Mouse (Mus musculus): Measurements from ENCODE around the gene Ndufc1. TPM values are rescaled to one million over a fixed set of nuclear protein-coding genes. Genes with fewer than 3 reads are reported as not detected.
"Not testable (repeated sequence)": the region's sequence is repeated elsewhere in the genome, so short reads cannot be mapped to it uniquely, and the experiment has no call there.

Gene Ndufc1
- polyA plus RNA-seq, 1 experiment from 2014 or later, result 672 TPM

DNA sequence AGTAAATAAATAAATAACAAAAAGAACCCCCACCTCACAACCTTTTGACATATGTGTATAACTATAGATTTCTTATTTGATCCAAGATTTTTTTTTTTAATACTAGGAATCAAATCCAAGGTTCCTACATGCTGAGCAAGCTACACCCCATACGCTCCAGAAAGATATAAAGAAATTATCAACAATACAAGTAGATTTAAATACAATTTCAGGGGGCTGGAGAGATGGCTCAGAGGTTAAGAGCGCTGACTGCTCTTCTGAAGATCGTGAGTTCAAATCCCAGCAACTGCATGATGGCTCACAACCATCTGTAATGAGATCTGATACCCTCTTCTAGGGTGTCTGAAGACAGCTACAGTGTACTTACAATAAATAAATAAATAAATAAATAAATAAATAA lies 15.8 kb downstream of the Ndufc1 start:
- H3K9me3 ChIP-seq (ENCODE audit: control insufficient read depth, low read length); H3K9ac ChIP-seq (ENCODE audit: low read length); H3K4me2 ChIP-seq (ENCODE audit: low read depth, low read length, severe bottlenecking); H3K27ac ChIP-seq (ENCODE audit: low read depth, low read length); H3K4me1 ChIP-seq (replicated peaks; ENCODE audit: control insufficient read depth, insufficient read depth, low read length); DNase-seq (ENCODE audit: low spot score); H3K4me3 ChIP-seq (ENCODE audit: low read depth, low read length); H3K36me3 ChIP-seq (ENCODE audit: control insufficient read depth, insufficient read depth, low read length); ATAC-seq (replicated peaks; ENCODE audit: low FRiP score): not testable (repeated sequence)
- WGBS, result 94% methylated on average over 3 of the region's 3 CpGs
- peaks cover 11% of the 10 kb centered on the region; the same call in 1 of the 2 replicates for H3K27me3 ChIP-seq (ENCODE audit: control insufficient read depth, insufficient read depth, low read length)

DNA sequence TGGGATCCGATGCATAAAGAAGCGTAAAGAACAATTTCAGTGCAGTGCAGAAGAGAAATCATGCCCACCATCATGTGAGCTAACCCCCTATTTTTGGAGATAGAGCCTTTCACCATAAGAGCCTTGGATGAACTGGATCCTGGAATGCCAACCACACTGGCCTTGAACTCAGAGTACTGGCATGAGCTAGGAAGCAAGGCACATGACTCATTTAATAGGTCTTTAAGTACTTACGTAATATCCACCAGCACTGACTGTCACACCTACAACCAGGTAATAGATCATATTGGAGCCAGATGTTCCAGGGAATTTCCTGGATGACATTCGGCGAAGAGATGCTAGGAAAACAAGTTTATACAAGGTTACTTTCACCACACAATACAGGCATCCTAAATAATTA lies 17.2 kb downstream of the Ndufc1 start:
- Histone ChIP-seq H3K4me3 (ENCODE audit: low read depth, low read length) (no peak overlapping the region), H3K27me3 (ENCODE audit: control insufficient read depth, insufficient read depth, low read length) (peaks cover 11% of the 10 kb centered on the region; the same call in 1 of the 2 replicates), H3K4me2 (ENCODE audit: low read depth, low read length, severe bottlenecking) (no peak overlapping the region), H3K9ac (ENCODE audit: low read length) (no peak overlapping the region), H3K9me3 (ENCODE audit: control insufficient read depth, low read length) (no peaks in the 10 kb centered on the region), H3K27ac (ENCODE audit: low read depth, low read length) (no peak overlapping the region), H3K36me3 (ENCODE audit: control insufficient read depth, insufficient read depth, low read length) (no peaks in the 10 kb centered on the region), H3K4me1 (replicated peaks; ENCODE audit: control insufficient read depth, insufficient read depth, low read length) (peaks cover 7% of the 10 kb centered on the region; the same call in 1 of the 2 replicates)
- ATAC-seq (replicated peaks; ENCODE audit: low FRiP score) (no peak), DNase-seq (ENCODE audit: low spot score) (no peak)
- 96% methylated on average over 5 of the region's 5 CpGs for WGBS

GRCm38 (mm10) chr3:51391095-51391494 lies 17.7 kb downstream of the Ndufc1 start:
- Histone ChIP-seq H3K4me2 (ENCODE audit: low read depth, low read length, severe bottlenecking) (no peak overlapping the region), H3K27me3 (ENCODE audit: control insufficient read depth, insufficient read depth, low read length) (peaks cover 9% of the 10 kb centered on the region; the same call in 1 of the 2 replicates), H3K4me1 (replicated peaks; ENCODE audit: control insufficient read depth, insufficient read depth, low read length) (peaks cover 7% of the 10 kb centered on the region; the same call in 1 of the 2 replicates), H3K9ac (ENCODE audit: low read length) (no peak overlapping the region), H3K4me3 (ENCODE audit: low read depth, low read length) (no peak overlapping the region), H3K36me3 (ENCODE audit: control insufficient read depth, insufficient read depth, low read length) (no peaks in the 10 kb centered on the region), H3K27ac (ENCODE audit: low read depth, low read length) (no peak overlapping the region), H3K9me3 (ENCODE audit: control insufficient read depth, low read length) (no peaks in the 10 kb centered on the region)
- ATAC-seq (replicated peaks; ENCODE audit: low FRiP score) (no peak), DNase-seq (ENCODE audit: low spot score) (no peak)
- 87% methylated on average over 5 of the region's 5 CpGs for WGBS

- peak overlapping the region; percentile 24; the same call in 1 of the 2 replicates for H3K4me2 ChIP-seq (ENCODE audit: low read depth, low read length, severe bottlenecking)
- H3K9me3 ChIP-seq (ENCODE audit: control insufficient read depth, low read length), result no peaks in the 10 kb centered on the region
- no peaks in the 10 kb centered on the region for H3K27me3 ChIP-seq (ENCODE audit: control insufficient read depth, insufficient read depth, low read length)
- H3K4me1 ChIP-seq (replicated peaks; ENCODE audit: control insufficient read depth, insufficient read depth, low read length), result peaks cover 5% of the 10 kb centered on the region; the same call in 1 of the 2 replicates
- no peak overlapping the region; the same call in 1 of the 2 replicates for H3K4me3 ChIP-seq (ENCODE audit: low read depth, low read length)
- 8% methylated on average over 13 of the region's 13 CpGs for WGBS
- no peak overlapping the region for H3K27ac ChIP-seq (ENCODE audit: low read depth, low read length)
- ATAC-seq (replicated peaks; ENCODE audit: low FRiP score) (no peak), DNase-seq (ENCODE audit: low spot score) (peak; percentile 58)
- H3K36me3 ChIP-seq (ENCODE audit: control insufficient read depth, insufficient read depth, low read length), result no peaks in the 10 kb centered on the region
- 0 out of 2 replicates have a peak overlapping the region, but pooled peaks have one; percentile 21 for H3K9ac ChIP-seq (ENCODE audit: low read length)
Measured at GRCm38 (mm10) chr3:51388904-51389303, 19.9 kb downstream of the Ndufc1 start.

GRCm38 (mm10) chr3:51387868-51388381 lies 20.9 kb downstream of the Ndufc1 start:
- Histone ChIP-seq H3K4me2 (ENCODE audit: low read depth, low read length, severe bottlenecking) (no peak overlapping the region), H3K27me3 (ENCODE audit: control insufficient read depth, insufficient read depth, low read length) (no peaks in the 10 kb centered on the region), H3K4me3 (ENCODE audit: low read depth, low read length) (no peak overlapping the region), H3K9me3 (ENCODE audit: control insufficient read depth, low read length) (no peaks in the 10 kb centered on the region), H3K36me3 (ENCODE audit: control insufficient read depth, insufficient read depth, low read length) (no peaks in the 10 kb centered on the region), H3K9ac (ENCODE audit: low read length) (no peak overlapping the region), H3K27ac (ENCODE audit: low read depth, low read length) (no peak overlapping the region), H3K4me1 (replicated peaks; ENCODE audit: control insufficient read depth, insufficient read depth, low read length) (peaks cover 5% of the 10 kb centered on the region; the same call in 1 of the 2 replicates)
- DNase-seq (ENCODE audit: low spot score), result no peak
- ATAC-seq (replicated peaks; ENCODE audit: low FRiP score), result no peak
- 49% methylated on average over 8 of the region's 8 CpGs for WGBS

DNA sequence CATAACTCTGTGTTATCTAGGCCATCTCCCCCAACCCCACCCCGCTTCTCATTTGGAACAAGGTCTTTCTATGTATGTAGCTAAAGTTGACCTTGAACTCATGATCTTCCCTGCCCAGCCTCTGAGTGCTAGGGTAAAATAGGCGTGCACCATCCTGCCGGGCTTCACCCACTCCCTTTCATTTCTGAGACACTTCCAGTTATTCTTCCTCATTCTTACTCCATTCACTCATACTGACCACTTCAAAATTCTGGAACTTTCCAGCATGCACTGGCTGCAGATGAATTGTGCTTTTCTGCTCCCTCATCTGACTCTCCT lies 21.7 kb downstream of the Ndufc1 start:
- 83% methylated on average over 3 of the region's 3 CpGs for WGBS
- no peaks in the 10 kb centered on the region for H3K27me3 ChIP-seq (ENCODE audit: control insufficient read depth, insufficient read depth, low read length)
- DNase-seq (ENCODE audit: low spot score) (no peak), ATAC-seq (replicated peaks; ENCODE audit: low FRiP score) (no peak)
- peaks cover 5% of the 10 kb centered on the region; the same call in 1 of the 2 replicates for H3K4me1 ChIP-seq (replicated peaks; ENCODE audit: control insufficient read depth, insufficient read depth, low read length)
- no peak overlapping the region for H3K9ac ChIP-seq (ENCODE audit: low read length)
- no peak overlapping the region for H3K4me2 ChIP-seq (ENCODE audit: low read depth, low read length, severe bottlenecking)
- H3K9me3 ChIP-seq (ENCODE audit: control insufficient read depth, low read length), result no peaks in the 10 kb centered on the region
- no peak overlapping the region for H3K27ac ChIP-seq (ENCODE audit: low read depth, low read length)
- no peak overlapping the region for H3K4me3 ChIP-seq (ENCODE audit: low read depth, low read length)
- H3K36me3 ChIP-seq (ENCODE audit: control insufficient read depth, insufficient read depth, low read length), result no peaks in the 10 kb centered on the region

DNA sequence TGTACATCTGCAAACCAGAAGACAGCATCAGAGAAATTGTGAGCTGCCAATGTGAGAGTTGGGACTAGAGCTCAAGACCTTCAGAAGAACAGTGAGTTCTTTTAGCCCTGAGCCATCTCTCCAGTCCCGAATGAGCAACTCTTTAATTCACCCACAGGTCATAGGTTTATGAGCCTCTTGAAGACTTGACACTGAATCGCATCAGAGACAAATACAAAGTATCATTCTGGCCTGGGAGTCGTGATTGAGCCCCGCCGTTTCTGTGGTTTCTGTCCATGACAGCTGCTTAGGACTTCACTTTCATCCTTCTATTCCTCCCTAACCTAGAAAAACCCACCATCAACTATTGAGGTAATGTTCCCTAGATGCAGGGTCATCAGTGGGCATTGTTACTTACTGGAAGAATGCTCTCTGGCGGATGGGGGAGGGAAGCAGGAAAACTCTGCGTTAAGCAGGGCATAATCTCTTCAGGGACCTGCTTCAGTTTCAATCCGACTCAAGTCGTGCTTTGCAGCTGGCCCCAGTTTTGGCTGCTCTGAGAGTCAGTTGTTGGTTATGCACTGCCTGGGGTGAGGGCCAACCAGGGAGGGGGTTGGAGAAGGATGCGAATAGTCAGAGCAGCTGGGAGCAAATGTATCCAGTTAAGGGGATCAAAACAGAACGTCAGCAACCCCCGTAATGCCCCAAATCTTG lies 22.2 kb downstream of the Ndufc1 start:
- Histone ChIP-seq H3K4me1 (replicated peaks; ENCODE audit: control insufficient read depth, insufficient read depth, low read length) (peaks cover 5% of the 10 kb centered on the region; the same call in 1 of the 2 replicates), H3K4me2 (ENCODE audit: low read depth, low read length, severe bottlenecking) (no peak overlapping the region), H3K9me3 (ENCODE audit: control insufficient read depth, low read length) (no peaks in the 10 kb centered on the region), H3K36me3 (ENCODE audit: control insufficient read depth, insufficient read depth, low read length) (no peaks in the 10 kb centered on the region), H3K4me3 (ENCODE audit: low read depth, low read length) (no peak overlapping the region), H3K27ac (ENCODE audit: low read depth, low read length) (no peak overlapping the region), H3K9ac (ENCODE audit: low read length) (no peak overlapping the region), H3K27me3 (ENCODE audit: control insufficient read depth, insufficient read depth, low read length) (no peaks in the 10 kb centered on the region)
- ATAC-seq (replicated peaks; ENCODE audit: low FRiP score), result no peak
- WGBS, result 52% methylated on average over 12 of the region's 12 CpGs
- DNase-seq (ENCODE audit: low spot score), result no peak

DNA sequence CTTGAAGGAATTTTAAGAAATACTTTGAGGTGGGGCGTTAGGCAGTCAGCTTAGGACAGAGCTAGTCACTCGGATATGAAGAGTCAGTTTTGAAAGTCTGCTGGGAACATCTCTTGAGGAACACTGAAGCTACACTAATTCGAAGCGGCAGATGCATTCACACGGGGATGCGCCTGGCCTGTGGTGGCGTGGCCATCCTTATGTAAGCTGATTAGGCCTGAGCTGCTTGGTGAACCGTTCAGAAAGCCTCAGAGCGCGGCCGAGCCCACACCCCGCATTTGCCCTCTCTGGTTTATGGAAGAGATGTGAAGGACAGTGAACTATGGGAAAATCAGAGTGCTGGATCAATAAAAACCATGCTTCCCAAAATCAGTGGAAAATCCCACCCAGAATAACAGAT lies 25.4 kb downstream of the Ndufc1 start:
- H3K27me3 ChIP-seq (ENCODE audit: control insufficient read depth, insufficient read depth, low read length), result no peaks in the 10 kb centered on the region
- WGBS, result 35% methylated on average over 12 of the region's 12 CpGs
- H3K9ac ChIP-seq (ENCODE audit: low read length), result no peak overlapping the region
- no peaks in the 10 kb centered on the region for H3K36me3 ChIP-seq (ENCODE audit: control insufficient read depth, insufficient read depth, low read length)
- no peak overlapping the region for H3K27ac ChIP-seq (ENCODE audit: low read depth, low read length)
- no peak overlapping the region for H3K4me2 ChIP-seq (ENCODE audit: low read depth, low read length, severe bottlenecking)
- DNase-seq (ENCODE audit: low spot score) (no peak), ATAC-seq (replicated peaks; ENCODE audit: low FRiP score) (no peak)
- no peaks in the 10 kb centered on the region; the same call in 1 of the 2 replicates for H3K4me1 ChIP-seq (replicated peaks; ENCODE audit: control insufficient read depth, insufficient read depth, low read length)
- H3K4me3 ChIP-seq (ENCODE audit: low read depth, low read length), result no peak overlapping the region
- H3K9me3 ChIP-seq (ENCODE audit: control insufficient read depth, low read length), result no peaks in the 10 kb centered on the region

GRCm38 (mm10) chr3:51380660-51381014 lies 28.2 kb downstream of the Ndufc1 start:
- 66% methylated on average over 2 of the region's 5 CpGs for WGBS
- Histone ChIP-seq H3K9me3 (ENCODE audit: control insufficient read depth, low read length) (no peaks in the 10 kb centered on the region), H3K9ac (ENCODE audit: low read length) (no peak overlapping the region), H3K27me3 (ENCODE audit: control insufficient read depth, insufficient read depth, low read length) (no peaks in the 10 kb centered on the region), H3K4me2 (ENCODE audit: low read depth, low read length, severe bottlenecking) (no peak overlapping the region), H3K27ac (ENCODE audit: low read depth, low read length) (no peak overlapping the region), H3K36me3 (ENCODE audit: control insufficient read depth, insufficient read depth, low read length) (no peaks in the 10 kb centered on the region), H3K4me3 (ENCODE audit: low read depth, low read length) (no peak overlapping the region), H3K4me1 (replicated peaks; ENCODE audit: control insufficient read depth, insufficient read depth, low read length) (0 out of 2 replicates have a peak, but pooled peaks cover 2% of the 10 kb centered on the region)
- no peak for DNase-seq (ENCODE audit: low spot score)
- no peak for ATAC-seq (replicated peaks; ENCODE audit: low FRiP score)
